Mouse (Mus musculus): ENCODE measurements at regions not wholly inside any gene's neighbourhood (a gene's known extent, or its start where the extent isn't known, plus 50 kb on each side); places are given as distances from the start of the nearest gene placed in this dataset.

DNA sequence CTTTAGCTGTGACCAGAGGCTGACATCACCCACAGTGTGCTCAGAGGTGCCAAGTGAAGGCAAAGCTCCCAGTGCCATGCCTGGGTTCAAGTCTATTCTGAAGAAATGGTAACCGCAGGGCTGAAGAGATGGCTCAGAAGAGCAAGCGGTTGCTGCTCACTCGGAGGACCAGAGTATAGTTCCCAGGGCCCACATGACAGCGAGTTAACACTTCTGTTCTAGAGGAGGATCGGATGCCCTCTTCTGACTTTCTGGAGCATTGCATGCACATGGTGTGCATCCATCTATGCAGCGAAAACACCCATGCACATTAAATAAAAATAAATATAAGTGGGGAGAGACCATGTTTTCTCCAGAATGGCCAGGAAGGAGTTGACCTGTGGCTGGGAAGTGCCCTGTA lies 209.5 kb downstream of the Sorl1 start:
- peaks cover 7% of the 10 kb centered on the region for H3K4me1 ChIP-seq (ENCODE audit: control insufficient read depth, insufficient read depth, low read length)
- H3K4me3 ChIP-seq (ENCODE audit: insufficient read depth, low read depth, low read length), result no peak overlapping the region
- H3K27ac ChIP-seq (ENCODE audit: insufficient read depth, low read depth, low read length), result no peak overlapping the region
- TF ChIP-seq CTCF (IDR thresholded peaks at IDR 0.05; ENCODE audit: insufficient read depth, low read depth, low read length) (no peak), POLR2A (IDR thresholded peaks at IDR 0.05; ENCODE audit: insufficient read depth, low read depth, low read length) (no peak)
- WGBS, result 95% methylated on average over 6 of the region's 6 CpGs

DNA sequence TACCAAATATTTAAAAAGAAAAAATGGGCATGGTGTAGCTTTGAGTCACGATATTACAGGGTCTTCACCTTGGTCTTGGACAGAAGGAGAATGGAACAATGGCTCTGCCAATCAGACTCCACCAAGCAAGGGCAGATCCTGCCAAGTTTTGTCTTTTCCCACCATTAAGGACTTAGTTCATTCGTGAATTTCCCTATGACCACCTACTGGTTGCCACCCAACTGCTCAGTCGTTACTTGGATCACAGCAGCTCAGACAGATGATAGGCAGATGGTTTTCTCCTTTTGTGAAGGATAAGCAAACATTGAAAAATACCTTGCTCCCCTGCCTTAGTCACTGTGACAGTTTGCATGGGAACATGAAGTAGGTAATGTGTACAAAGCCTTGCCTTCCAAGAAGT lies 210.2 kb downstream of the Sorl1 start:
- 51% methylated on average over 3 of the region's 3 CpGs for WGBS

GRCm38 (mm10) chr9:41912482-41912881 lies 211.6 kb downstream of the Sorl1 start:
- TF ChIP-seq POLR2A (IDR thresholded peaks at IDR 0.05; ENCODE audit: insufficient read depth, low read depth, low read length) (no peak), CTCF (IDR thresholded peaks at IDR 0.05; ENCODE audit: insufficient read depth, low read depth, low read length) (no peak)
- no peaks in the 10 kb centered on the region for H3K4me1 ChIP-seq (ENCODE audit: control insufficient read depth, insufficient read depth, low read length)
- H3K4me3 ChIP-seq (ENCODE audit: insufficient read depth, low read depth, low read length), result no peak overlapping the region
- no peak overlapping the region for H3K27ac ChIP-seq (ENCODE audit: insufficient read depth, low read depth, low read length)
- WGBS, result 85% methylated on average over 5 of the region's 5 CpGs

More for the DNA sequence above, 210.2 kb downstream of the Sorl1 start:
- TF ChIP-seq POLR2A (IDR thresholded peaks at IDR 0.05; ENCODE audit: insufficient read depth, low read depth, low read length) (no peak), CTCF (IDR thresholded peaks at IDR 0.05; ENCODE audit: insufficient read depth, low read depth, low read length) (no peak)
- Histone ChIP-seq H3K4me3 (ENCODE audit: insufficient read depth, low read depth, low read length) (no peak overlapping the region), H3K27ac (ENCODE audit: insufficient read depth, low read depth, low read length) (no peak overlapping the region), H3K4me1 (ENCODE audit: control insufficient read depth, insufficient read depth, low read length) (peaks cover 5% of the 10 kb centered on the region)

DNA sequence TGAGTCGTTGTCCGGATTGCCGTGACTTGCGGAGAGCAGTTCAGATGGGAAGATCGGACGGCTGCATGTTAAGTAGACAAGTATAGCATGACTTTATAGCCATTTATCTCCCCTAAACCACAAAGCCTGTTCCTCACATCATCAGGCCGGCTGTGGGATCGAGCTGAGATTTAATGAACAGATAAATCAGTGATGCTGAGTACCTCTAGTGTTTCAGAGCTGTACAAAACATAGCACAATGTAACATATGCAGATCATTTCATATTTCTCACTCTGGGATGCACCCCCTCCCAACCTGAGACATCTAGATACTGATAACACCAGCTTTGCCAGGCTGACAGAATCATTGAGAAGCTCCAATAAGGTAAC lies 223.5 kb downstream of the Sorl1 start:
- 92% methylated on average over 8 of the region's 8 CpGs for WGBS
- TF ChIP-seq CTCF (IDR thresholded peaks at IDR 0.05; ENCODE audit: insufficient read depth, low read depth, low read length), result no peak
- TF ChIP-seq POLR2A (IDR thresholded peaks at IDR 0.05; ENCODE audit: insufficient read depth, low read depth, low read length), result no peak
- Histone ChIP-seq H3K4me3 (ENCODE audit: insufficient read depth, low read depth, low read length) (no peak overlapping the region), H3K4me1 (ENCODE audit: control insufficient read depth, insufficient read depth, low read length) (no peaks in the 10 kb centered on the region), H3K27ac (ENCODE audit: insufficient read depth, low read depth, low read length) (no peak overlapping the region)

GRCm38 (mm10) chr9:41899766-41900605 lies 224.1 kb downstream of the Sorl1 start:
- WGBS, result 81% methylated on average over 11 of the region's 11 CpGs
- TF ChIP-seq CTCF (IDR thresholded peaks at IDR 0.05; ENCODE audit: insufficient read depth, low read depth, low read length) (no peak), POLR2A (IDR thresholded peaks at IDR 0.05; ENCODE audit: insufficient read depth, low read depth, low read length) (no peak)
- Histone ChIP-seq H3K4me3 (ENCODE audit: insufficient read depth, low read depth, low read length) (no peak overlapping the region), H3K4me1 (ENCODE audit: control insufficient read depth, insufficient read depth, low read length) (no peaks in the 10 kb centered on the region), H3K27ac (ENCODE audit: insufficient read depth, low read depth, low read length) (no peak overlapping the region)

DNA sequence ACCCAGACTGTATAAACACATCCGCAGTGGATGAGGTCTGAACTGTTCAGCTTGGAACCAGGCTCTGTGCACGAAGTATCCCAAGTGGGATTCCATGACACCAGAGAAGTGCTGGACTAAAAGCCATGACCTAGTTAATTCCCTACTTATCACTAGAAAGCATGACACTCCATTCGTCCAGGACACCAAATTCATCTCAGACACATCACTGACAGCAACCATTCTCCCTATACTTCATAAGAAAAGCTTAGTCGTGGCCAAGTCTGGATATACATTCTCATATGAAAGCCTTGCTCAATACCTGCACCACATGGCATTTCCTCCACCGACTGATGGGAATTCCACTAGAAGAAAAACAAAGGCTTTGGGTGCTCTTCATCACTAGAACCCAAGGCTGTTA lies 229.0 kb downstream of the Sorl1 start:
- Histone ChIP-seq H3K4me3 (ENCODE audit: insufficient read depth, low read depth, low read length) (no peak overlapping the region), H3K4me1 (ENCODE audit: control insufficient read depth, insufficient read depth, low read length) (peaks cover 12% of the 10 kb centered on the region), H3K27ac (ENCODE audit: insufficient read depth, low read depth, low read length) (no peak overlapping the region)
- TF ChIP-seq POLR2A (IDR thresholded peaks at IDR 0.05; ENCODE audit: insufficient read depth, low read depth, low read length) (no peak), CTCF (IDR thresholded peaks at IDR 0.05; ENCODE audit: insufficient read depth, low read depth, low read length) (no peak)
- WGBS, result 90% methylated on average over 5 of the region's 5 CpGs

DNA sequence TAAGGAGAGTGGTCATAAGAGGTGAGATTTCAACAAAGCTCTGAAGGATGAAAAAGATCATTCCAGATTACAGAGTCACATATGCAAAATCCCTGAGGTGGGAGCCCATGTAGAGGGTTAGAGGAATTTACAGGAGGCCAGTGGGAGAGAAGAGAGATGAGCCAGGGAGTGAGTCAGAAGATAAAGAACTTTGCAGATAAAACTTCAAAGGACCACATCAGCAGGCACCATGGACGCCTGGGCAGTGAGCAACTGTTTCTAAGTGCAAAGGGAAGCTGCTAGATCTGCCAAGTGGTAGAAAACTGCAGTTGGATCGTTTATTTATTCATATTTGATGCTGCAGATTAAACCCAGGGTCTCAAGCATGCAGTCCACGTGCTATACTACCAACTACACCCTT lies 231.3 kb downstream of the Sorl1 start:
- TF ChIP-seq POLR2A (IDR thresholded peaks at IDR 0.05; ENCODE audit: insufficient read depth, low read depth, low read length) (no peak), CTCF (IDR thresholded peaks at IDR 0.05; ENCODE audit: insufficient read depth, low read depth, low read length) (no peak)
- H3K4me3 ChIP-seq (ENCODE audit: insufficient read depth, low read depth, low read length), result no peak overlapping the region
- 70% methylated on average over 3 of the region's 3 CpGs for WGBS

DNA sequence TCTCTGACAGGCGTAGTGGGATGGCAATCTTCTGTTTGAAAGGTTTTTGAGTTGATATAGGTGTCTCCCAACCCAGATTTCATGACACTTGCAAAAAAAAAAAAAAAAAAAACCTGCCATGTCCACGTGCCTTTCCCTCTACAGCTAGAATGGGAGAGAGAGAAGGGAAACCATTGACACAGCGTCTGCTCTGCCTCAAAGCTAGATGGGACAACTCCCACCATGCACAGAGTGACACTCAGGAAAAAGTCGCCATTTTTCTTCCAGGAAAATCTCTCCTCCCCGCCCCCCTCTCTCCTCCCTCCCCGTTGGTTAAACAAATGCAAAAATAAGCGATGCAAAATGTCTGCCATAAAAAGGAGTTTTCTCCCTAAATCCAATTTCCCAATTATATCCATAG lies 232.9 kb downstream of the Sorl1 start:
- no peak overlapping the region for H3K4me3 ChIP-seq (ENCODE audit: insufficient read depth, low read depth, low read length)

More for the DNA sequence above, 231.3 kb downstream of the Sorl1 start:
- H3K4me1 ChIP-seq (ENCODE audit: control insufficient read depth, insufficient read depth, low read length), result peaks cover 15% of the 10 kb centered on the region
- no peak overlapping the region for H3K27ac ChIP-seq (ENCODE audit: insufficient read depth, low read depth, low read length)

GRCm38 (mm10) chr9:41890273-41891141 lies 233.6 kb downstream of the Sorl1 start:
- TF ChIP-seq POLR2A (IDR thresholded peaks at IDR 0.05; ENCODE audit: insufficient read depth, low read depth, low read length) (no peak), CTCF (IDR thresholded peaks at IDR 0.05; ENCODE audit: insufficient read depth, low read depth, low read length) (no peak)
- Histone ChIP-seq H3K27ac (ENCODE audit: insufficient read depth, low read depth, low read length) (peak overlapping the region; percentile 86), H3K4me3 (ENCODE audit: insufficient read depth, low read depth, low read length) (peak overlapping the region; percentile 44), H3K4me1 (ENCODE audit: control insufficient read depth, insufficient read depth, low read length) (peaks cover 15% of the 10 kb centered on the region)
- 3% methylated on average over 42 of the region's 42 CpGs for WGBS

More for the DNA sequence above, 232.9 kb downstream of the Sorl1 start:
- TF ChIP-seq POLR2A (IDR thresholded peaks at IDR 0.05; ENCODE audit: insufficient read depth, low read depth, low read length) (no peak), CTCF (IDR thresholded peaks at IDR 0.05; ENCODE audit: insufficient read depth, low read depth, low read length) (no peak)
- Histone ChIP-seq H3K4me1 (ENCODE audit: control insufficient read depth, insufficient read depth, low read length) (peaks cover 15% of the 10 kb centered on the region), H3K27ac (ENCODE audit: insufficient read depth, low read depth, low read length) (peak overlapping the region; percentile 9; the same call in 1 of the 2 replicates)
- WGBS, result 55% methylated on average over 7 of the region's 7 CpGs
